Mouse (Mus musculus): ENCODE measurements around the gene Ednrb. TPM values are rescaled to one million over a fixed set of nuclear protein-coding genes. Genes with fewer than 3 reads are reported as not detected.
"Not testable (repeated sequence)": the region's sequence is repeated elsewhere in the genome, so short reads cannot be mapped to it uniquely, and the experiment has no call there.

Gene Ednrb
- total RNA-seq, 1 experiment from 2014 or later: 0.23 TPM

DNA sequence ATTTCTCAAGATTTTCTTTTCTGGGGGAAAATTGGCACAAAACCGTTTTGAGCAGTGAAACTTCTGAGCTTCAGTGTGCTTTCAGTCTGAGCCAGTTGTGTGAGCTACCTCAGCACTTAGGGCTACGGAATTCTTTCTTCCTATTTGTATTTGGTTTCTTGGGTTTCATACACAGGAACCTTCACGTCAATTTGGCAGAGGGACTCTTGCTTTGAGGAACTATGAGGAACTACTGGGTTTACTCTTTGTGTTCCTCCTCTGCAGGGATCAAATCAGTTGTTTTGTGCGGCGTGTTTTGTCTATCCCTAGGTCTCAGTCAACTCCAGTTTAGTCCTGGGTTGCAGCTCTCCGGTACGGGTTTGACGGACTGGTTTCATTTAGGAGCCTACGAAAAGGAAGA, 17.9 kb downstream of the Ednrb start:
- peak; percentile 82 for ATAC-seq (replicated peaks; ENCODE audit: low read depth, poor library complexity, severe bottlenecking)

DNA sequence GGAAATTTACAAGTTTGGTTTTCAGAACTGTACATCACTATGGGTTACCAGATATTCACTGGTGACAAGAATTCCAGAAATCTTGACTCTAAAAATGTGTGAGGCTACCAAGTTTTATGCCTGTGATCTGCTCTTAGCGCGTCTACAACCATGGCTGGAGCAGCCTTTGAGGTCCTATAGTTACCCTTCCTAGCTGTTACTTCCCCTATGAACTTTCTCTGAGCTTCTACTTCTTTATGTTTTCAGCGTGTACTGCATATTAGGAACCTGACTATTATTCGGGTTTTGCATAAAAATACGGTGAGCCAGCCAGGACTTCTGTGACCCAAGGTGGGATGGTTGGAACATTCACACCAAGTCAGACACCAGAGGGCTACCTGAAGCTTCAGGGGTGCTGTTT, 18.3 kb downstream of the Ednrb start:
- ATAC-seq (replicated peaks; ENCODE audit: low read depth, poor library complexity, severe bottlenecking): peak; percentile 36; the same call in 1 of the 2 replicates

DNA sequence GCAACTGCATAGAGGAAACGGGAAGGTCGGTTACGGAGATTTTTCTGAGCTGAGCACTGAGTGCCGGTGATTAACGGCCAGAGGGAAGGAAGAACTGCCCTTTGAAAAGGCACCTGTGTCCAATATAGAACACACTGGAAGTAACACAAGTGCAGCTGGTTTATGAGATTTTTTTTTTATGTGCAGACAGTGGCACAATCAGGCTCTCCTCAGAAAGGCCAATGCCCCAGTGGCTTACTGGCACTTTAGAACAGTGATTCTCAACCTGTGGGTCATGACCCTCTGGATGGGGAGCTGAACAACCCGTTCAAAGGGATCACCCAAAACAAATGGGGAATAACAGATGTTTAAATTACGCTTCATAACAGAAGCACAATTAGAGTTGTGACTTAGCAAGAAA, 20.7 kb downstream of the Ednrb start:
- ATAC-seq (replicated peaks; ENCODE audit: low read depth, poor library complexity, severe bottlenecking): no peak

DNA sequence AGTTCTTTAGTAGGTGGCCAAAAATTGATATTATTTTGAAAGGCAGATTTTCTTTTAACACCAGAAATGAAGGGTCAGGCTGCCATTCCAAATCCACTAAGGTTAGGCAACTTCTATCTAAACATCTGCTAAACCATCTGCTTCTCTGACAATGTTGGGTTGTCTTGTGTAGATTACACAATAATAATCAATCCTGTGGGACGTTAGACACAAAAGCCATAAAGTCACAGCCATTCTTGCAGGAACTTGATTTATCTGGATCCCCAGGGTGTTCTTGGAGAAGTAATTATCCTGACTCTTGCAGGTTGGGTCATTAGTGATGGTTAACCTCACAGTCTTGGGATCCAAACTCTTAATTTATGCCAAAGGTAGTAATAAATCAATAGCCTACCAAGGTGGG, 21.6 kb downstream of the Ednrb start:
- no peak for ATAC-seq (replicated peaks; ENCODE audit: low read depth, poor library complexity, severe bottlenecking)

DNA sequence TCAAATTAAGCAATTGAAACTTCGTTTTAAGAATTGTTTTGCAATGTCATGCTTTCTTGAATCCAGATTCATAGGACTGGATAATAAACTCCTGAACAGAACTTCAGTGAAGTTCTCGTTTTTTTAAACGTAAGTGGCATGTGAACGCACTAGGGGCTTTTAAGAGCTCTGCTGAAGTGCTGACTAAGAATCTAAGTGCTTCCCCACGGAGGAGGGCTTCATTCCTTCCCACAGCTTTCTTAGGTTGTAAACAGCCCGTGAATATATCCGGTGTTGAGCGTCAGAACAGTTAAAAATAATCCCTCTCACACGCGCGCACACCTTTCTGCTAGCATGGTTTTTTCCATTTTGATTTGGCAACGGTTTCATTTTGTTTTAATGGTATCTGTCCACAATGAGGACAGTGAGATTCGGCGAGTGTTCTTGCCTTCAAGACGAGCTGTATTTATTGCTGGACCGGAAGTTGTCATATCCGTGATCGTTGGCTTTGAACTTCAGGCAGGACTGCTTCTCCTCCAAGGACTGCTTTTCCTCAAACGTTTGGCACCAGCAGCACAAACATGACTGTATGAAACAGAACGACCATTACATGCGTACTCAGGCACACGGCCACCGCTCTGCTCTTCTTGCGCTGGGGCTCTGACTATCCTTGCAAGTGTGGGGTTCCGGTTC, 27.4 kb downstream of the Ednrb start:
- ATAC-seq (replicated peaks; ENCODE audit: low read depth, poor library complexity, severe bottlenecking): peak; percentile 56

DNA sequence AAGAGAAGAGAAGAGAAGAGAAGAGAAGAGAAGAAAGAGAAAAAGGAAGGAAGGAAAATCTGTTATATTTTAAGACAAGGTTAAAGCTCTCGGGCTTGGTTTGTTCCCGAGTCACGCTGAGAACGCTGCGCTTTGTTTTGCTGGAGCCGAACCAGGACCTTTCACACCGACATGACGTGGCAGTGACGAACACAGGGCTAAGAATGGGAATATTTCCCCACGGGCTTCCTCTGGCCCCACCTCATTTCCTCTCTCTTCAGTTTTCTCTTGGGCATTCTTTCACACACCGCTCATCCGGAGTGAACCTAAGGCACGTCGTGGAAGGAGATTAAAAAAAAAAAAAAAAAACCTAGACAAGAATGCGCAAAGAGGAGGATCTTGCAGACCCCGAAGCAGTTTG, 28.7 kb downstream of the Ednrb start:
- ATAC-seq (replicated peaks; ENCODE audit: low read depth, poor library complexity, severe bottlenecking): 0 out of 2 replicates have a peak, but pooled peaks have one; percentile 15

DNA sequence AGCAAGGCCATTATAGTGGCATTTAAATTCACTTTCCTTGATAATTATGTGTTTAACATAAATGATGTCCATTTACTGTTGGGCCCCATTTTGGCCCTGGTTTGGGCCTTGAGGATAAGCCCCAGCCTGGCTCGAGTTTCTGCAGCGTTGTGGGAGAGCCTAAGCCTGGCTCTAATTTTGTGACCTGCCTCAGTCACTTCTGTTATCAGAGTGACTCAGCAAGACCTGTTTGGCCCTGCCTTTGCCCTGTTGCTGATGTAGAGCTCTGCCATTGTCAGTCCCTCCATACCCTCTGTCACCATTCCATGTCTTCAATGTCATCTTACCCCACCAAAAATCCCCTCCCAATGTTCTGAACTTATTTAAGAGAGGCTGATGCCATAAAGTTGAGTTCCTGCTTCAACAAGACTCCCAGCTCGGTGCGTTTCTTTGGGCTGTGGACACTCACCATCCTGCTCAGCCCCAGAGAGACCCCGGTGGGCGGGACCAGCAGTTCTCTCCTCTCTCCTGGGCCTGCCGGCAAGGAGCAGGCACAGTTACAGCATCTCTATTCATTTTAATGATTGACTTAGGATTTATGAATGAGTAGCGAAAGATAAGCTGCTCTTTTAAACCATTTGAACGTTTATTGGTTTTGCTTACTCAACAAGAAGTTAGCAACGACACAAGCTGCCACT, 30.0 kb downstream of the Ednrb start:
- 0 out of 2 replicates have a peak, but pooled peaks have one; percentile 13 for ATAC-seq (replicated peaks; ENCODE audit: low read depth, poor library complexity, severe bottlenecking)

DNA sequence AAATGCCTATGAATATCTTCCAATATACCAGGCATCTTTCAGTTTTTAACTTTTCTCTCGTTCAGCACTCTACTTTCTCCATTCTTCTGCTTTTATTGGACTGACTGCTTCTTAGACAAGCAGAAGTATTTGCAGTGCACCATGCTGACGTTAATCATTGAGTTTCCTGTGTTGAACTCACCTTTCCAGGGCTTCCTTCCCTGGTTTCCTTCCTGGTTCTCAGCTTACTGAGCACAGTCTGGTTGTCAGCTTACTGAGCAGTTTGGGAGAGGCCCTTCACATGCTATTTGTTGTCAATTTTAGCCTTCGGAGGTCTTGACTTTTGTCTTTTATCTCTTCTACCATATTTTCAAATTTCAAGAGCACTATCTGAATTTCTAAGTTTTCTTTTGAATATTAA, 31.0 kb downstream of the Ednrb start:
- no peak for ATAC-seq (replicated peaks; ENCODE audit: low read depth, poor library complexity, severe bottlenecking)

DNA sequence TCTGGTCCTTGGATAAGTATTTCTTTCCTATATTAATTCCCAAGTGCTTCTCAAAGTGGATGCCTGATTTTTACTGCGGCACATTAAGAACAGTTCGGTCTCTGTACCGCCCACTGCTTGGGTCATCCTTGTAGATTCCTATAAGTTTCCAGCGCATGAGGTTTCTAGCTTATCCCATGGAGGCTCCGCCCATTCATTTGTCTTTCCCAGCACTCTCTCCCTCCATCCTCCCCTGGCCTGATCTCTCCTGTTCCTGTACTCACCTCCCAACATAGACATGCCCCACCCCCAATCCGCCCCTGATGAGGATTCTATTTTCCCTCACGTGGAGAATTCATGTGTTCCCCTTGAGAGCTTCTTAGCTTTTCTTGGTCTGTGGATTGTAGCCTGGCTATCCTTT, 32.9 kb downstream of the Ednrb start:
- no peak for ATAC-seq (replicated peaks; ENCODE audit: low read depth, poor library complexity, severe bottlenecking)

DNA sequence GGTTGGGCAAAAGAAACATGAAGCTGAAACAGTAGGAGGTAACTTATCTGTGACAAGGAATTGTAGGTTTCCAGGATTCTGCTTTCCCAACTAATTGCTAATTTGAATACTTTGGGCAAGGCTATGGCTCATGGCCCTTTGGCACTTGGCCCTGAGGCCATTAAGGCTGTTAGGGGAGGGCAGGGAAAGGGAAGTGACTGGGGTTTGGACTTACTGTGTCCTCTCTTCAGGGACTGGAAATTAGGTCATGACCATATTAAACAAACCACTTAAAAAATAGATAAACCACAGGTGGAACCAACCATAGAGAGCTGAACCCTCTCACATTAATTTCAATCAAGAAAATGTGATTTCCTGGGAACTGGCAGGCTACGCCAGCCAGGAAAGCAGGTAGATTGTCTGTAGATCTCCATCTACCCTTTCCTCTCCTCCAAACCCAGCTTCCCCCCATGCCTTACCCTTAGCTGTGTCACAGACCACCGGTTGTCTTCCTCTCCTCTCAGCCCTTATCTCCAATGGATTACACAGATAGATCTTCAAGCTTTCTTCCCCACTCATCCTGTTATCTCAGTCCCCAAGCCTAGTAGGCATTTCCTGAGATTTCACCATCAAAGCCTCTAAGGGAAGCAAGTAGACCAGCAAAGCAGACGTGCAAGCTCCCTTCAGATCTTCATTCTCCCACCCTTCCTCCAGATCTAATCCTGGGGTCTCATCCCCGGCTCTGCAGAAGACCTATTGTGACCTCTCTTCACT, 40.1 kb downstream of the Ednrb start:
- ATAC-seq (replicated peaks; ENCODE audit: low read depth, poor library complexity, severe bottlenecking): peak; percentile 69

DNA sequence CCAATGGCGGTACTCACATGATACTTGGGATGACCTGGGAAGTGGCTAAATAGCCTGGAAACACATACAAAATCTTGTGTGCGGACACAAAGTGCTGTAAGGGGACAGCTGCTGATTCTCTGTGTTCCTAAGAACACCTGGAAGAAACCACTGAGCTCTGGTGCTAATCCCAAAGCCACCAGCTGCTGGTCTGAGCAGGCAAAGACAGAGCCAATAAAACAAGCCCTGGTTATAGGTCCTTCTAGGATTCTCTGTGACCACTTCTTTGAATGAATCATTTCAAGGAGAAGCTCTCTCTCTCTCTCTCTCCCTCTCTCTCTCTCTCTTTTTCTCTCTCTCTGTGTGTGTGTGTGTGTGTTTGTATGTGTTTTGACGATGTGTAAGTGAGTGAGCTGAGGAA, 47.1 kb downstream of the Ednrb start:
- ATAC-seq (replicated peaks; ENCODE audit: low read depth, poor library complexity, severe bottlenecking): no peak

DNA sequence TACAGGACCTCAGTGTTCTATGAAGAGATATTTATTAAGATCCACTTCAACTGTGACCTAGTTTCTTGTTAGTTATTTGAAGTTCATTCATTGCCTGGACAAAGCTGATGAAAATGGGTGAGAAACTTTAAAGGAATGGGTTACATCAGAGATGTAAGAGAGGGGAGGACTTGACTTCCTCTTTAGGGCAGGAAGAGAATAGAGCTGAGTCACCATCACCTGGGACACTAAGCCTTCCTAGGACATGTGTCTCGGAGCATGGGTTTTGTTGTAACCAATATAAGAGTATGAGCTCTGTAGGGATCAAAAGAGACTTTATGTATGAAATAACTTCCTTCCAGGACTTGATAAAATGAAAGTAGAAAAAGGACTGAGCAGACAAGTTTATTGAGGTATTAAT, 48.6 kb downstream of the Ednrb start:
- ATAC-seq (replicated peaks; ENCODE audit: low read depth, poor library complexity, severe bottlenecking): peak; percentile 73

DNA sequence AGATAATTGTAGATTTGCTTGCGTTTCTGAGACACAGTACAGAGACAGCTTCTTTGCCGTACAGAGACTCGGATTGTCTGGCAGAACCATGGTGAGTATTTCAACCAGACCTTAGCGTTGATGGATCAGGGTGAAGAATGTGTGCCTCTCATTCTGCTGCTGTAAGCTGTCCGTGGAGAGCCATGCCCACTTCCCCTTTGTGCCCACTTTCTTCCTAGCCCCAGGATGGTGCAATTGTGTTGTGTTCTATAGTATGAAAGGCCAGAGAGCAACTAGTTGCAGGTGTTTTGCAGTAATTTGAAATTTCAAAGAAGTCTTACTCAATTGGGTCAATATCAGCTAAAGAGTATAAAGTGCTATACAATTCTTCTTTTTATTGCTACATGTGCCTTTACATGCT, 50.8 kb downstream of the Ednrb start:
- peak; percentile 95 for ATAC-seq (replicated peaks; ENCODE audit: low read depth, poor library complexity, severe bottlenecking)

DNA sequence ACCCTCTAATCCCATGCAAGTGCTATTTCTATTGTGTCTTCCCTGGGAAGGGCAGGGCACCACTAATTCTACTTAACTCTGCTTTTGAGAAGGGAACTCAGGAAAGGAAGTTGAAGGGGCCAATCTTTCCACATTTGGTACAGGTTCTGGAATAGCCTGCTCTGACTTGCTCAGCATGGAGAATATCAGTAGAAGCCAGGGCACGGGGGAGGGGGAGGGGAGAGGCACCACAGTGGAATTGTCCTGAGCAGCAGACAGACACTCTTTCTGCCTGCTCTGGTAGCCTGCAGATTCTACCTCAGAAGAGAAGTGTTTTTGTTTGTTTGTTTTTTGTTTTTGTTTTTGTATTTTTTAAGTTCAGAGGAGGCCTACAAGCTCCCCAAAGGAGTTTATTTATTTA, 51.5 kb downstream of the Ednrb start:
- ATAC-seq (replicated peaks; ENCODE audit: low read depth, poor library complexity, severe bottlenecking): no peak

DNA sequence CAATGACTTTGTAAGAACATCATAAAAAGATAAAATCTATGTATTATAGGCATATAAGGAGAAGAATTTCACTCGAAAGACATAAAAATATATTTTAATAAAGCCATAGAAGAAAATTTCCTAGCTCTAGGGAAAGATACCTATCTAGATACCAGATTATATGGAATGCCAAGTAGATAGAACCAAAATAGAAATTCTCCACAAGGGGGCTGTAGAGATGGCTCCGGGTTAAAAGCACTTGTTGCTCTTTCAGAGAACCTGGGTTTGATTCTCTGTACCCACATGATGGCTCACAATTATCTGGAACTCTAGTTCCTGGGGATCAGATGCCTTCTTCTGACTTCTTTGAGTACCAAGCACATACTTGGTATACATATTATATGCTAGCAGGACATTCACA, 56.7 kb downstream of the Ednrb start:
- ATAC-seq (replicated peaks; ENCODE audit: low read depth, poor library complexity, severe bottlenecking): no peak

DNA sequence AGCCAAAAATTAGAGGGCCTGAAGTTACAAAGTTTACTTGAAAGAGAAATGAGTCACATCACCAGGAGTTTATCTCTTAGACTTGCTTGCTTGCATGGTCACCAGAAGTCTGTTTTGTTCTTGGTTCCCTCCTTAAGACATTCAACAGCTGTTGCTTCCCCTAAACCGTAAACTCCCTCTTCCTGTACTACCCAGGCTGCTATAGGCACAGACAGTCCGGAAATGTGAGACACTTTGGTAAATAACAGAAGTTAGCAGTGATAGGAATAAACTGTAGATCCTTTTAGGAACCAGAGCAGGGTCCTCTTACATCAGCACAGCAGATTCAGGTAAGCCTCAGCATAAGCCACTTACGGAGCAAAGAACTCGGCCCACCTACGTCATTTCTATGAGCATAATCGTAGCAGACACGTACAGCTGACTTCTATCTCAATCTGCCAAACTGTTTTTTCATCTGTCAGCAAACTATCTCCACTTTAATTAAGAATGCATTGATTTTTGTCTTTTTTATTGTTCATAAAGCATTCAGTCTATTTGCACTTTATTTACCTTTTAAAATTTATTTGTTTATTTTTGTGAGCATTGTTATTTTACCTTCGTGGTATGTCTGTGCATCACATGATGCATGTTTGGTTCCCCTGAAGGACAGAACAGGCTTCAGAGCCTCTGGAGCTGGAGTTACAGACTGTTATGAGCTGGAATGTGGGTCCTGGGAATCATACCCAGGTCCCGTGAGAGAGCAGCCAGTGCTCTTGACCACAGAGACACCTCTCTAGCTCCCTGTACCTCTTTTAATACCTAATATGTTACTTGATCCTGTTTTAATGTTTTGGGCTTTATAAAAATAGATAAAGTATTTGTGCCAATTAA, 58.9 kb downstream of the Ednrb start:
- ATAC-seq (replicated peaks; ENCODE audit: low read depth, poor library complexity, severe bottlenecking): peak; percentile 98

DNA sequence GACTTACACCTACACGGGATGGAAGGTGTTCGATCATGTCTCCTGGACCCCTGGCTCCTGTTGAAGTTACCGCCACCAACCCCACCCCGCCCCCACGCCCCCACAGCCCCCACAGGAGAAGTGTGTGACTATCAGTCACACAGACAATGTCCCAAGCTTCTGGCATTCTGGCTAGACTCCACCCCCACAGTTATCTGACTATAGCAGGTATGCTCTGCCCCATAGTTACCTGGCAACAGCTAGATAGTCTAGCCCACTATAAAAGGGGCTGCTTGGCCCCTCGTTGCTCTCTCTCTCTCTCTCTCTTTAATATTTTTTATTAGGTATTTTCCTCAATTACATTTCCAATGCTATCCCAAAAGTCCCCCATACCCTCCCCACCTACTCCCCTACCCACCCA, 63.9 kb downstream of the Ednrb start:
- ATAC-seq (replicated peaks; ENCODE audit: low read depth, poor library complexity, severe bottlenecking): not testable (repeated sequence)

DNA sequence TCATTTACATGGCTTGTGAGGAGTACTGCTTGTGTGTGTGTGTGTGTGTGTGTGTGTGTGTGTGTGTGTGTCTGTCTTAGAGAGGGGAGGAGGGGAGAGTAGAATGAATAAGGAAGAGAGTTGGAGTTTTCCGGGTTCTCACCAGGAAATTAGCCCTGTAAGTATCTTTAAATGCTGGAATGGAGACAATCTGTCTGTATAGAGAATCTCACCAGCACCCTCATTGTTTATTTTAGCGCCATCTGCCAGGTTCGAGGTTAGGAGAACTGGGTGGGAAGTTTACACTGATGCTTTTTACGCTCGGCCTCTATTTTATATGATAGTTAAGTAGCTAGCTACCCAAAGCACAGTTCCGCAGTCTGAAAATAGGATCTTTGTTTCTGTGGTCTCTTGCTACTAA, 64.9 kb downstream of the Ednrb start:
- ATAC-seq (replicated peaks; ENCODE audit: low read depth, poor library complexity, severe bottlenecking): no peak

DNA sequence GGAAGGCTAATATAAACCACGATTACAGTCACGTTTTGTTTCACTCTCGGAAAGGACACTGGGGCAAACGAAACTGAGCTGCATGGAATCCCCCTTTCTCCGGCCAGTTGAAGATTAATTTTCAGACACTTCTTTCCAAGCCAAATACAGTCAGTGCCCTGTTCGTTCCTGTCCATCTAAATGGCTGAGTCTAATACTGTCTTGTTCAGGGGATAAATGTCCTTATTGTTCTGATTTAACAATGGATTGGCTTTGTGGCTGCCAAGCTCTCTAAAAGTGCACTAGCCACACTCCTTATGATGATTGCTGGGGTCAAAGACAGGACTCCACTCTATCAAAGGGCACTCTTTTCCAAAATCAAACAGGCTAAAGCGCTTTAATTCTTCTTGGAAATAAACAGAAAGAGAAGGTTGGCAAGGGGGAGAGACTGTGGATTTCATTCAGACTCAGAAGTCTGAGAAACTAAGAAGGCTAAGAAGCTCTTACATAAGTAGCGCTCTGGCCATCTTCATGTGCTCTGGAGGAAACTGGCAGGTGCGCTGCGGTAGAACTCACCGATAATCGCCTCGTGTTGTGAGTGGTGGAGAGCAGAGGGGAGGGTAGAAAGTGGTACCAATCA, 65.6 kb downstream of the Ednrb start:
- ATAC-seq (replicated peaks; ENCODE audit: low read depth, poor library complexity, severe bottlenecking): no peak

DNA sequence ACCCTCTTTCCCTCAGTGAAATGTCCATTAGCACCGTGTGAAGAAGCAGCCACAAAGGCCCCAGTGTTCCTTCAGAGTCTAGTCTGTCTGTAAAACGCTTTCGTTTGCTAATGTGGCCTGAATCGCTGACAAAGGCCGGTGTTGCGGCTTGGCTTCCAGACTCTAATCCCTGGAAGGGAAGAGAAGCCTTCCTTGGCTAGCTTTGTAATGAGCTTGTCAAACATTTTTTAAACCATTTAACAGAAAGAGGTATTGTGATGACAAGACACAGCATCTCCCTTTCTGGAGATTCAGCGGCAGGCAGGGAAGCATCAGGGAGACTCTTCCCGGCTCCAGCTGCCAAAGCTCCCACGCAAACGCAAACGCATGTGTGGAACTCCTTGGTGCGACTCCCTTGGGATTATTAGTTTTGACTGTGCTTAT, 66.2 kb downstream of the Ednrb start:
- no peak for ATAC-seq (replicated peaks; ENCODE audit: low read depth, poor library complexity, severe bottlenecking)

Data from common myeloid progenitor, adult 5-6 weeks (primary cell).